Mouse (Mus musculus) retina, adult 2 months (tissue): ENCODE data around the gene Dtx1.

ENCODE experiments used
- DNase-seq: peaks from one replicate; pipeline ENCODE4 v3.0.0-alpha.2; 2012; ENCODE audit warnings: low read depth, low spot score

Dtx1 gene

DNA sequence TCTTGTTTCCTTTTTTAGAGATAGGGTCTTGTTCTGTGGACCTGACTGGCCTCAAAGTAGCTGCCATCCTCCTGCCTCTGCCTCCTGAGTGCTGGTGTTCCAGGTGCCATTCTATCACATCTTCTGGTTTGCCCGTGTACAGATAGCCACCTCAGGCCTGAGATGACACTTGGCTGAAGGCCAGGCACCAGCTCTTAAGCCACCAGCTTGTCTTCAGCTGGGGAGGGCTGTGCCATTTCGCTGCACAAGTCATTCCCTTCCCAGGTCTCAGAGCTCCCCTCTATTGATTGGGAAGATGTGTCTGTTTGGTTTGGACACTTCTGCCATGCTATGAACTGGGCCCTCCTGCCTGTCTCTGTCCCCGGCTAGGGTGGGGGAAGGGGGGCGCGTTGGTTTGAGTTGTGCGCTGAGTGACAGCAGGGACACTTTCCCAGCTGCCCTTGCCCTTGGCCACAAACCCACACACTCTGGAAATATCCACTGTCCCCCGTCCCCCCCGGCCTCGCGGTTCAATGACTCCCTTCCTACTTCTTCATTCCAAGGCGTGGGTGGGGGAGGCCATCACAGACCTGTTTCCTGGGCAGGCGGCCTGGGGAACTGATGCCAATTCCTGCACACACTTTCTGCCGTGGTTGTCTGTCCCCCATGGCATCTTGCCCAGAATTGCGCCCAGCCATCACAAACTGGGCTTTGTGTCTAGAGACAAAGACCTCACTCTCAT lies 68.2 kb downstream of the Dtx1 start:
- no peak for DNase-seq

DNA sequence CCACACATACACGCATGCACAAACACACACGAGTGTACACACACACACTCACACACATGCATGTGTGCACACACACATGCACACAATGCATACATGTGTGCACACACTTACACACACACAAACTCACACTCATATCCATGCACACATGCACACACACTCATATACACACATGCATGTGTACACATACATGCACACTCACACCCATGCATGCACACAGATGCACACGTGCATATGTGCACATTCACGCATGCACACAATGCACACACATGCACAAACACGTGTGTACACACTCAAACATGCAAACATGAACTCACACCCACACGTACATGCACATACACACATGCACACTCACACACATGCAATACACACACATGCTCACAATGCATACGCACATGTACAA lies 71.6 kb downstream of the Dtx1 start:
- no peak for DNase-seq

DNA sequence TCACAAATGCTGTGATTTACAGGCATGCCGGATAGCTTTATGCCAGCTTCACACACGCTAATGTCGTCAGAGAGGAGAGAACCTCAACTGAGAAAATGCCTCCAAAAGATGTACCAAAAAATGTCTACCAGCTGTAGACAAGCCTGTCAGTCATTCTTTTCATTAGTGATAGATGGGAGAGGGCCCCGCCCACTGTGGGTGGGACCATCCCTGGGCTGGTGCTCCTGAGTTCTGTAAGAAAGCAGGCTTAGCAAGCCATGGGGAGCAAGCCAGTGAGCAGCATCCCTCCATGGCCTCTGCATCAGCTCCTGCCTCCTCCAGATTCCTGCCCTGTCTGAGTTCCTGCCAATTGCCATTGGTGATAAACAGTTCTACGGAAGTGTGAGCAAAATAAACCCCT lies 76.1 kb downstream of the Dtx1 start:
- DNase-seq: no peak

DNA sequence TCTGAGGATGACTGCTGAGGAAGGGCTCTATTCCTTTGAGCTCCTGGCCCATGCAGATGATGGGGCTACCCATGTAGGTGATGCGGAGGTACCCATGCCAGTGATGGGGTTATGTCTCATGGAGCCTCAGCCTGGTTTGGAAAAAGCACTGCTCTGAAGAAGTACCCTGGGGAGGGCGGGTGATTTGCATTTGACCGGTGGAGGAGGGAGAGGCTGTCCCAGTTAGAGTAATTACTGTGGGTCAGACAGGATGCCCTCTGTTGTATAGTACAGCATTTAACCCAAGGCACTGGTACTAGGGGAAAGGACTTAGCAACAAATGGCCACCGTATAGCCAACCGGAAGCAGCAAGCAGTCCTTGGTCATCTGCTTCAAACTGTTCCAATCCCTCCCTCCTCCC lies 76.9 kb downstream of the Dtx1 start:
- no peak for DNase-seq

DNA sequence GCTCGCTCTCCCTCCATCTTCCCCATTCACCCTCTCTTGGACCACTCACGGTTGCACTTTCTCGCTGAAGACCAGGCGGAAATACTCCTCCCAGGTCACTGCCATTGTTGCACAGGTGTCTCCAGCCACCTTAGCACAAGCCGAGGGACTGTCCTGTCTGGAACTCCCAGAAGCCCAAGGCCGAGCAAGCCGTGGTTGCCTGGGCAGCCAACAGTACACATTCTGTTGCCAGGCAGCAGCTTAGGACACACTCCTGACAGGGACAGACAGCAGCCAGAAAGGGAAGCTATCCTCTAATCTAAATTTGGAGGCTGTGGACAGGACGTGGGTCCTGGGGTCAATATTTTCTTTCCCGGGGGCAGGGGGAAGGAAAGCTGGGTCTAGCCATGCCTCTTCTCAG lies 77.6 kb downstream of the Dtx1 start, which contains the start of gene Cfap73:
Gene Cfap73, minus strand, starts transcription at position 105 of the 400 bp plus-strand sequence.
- no peak for DNase-seq

DNA sequence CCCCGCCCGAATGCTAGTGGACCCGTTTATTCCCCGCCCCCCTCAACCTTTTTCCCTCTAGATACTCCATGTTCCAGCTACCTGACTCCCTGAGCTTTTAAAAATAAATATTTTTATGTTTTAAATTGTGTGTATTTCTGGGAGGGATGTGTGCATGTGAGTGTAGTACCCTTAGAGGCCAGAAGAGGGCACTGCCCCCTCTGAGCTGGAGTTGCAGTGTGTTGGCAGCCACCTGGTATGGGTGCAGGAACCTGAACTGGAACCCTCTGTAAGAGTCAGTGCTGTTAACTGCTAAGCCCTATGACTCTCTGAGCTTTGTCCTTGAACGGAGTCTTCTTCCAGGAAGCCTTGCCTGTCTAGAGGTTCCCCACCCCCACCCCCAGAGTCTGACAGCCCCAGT lies 79.8 kb downstream of the Dtx1 start:
- DNase-seq: no peak

DNA sequence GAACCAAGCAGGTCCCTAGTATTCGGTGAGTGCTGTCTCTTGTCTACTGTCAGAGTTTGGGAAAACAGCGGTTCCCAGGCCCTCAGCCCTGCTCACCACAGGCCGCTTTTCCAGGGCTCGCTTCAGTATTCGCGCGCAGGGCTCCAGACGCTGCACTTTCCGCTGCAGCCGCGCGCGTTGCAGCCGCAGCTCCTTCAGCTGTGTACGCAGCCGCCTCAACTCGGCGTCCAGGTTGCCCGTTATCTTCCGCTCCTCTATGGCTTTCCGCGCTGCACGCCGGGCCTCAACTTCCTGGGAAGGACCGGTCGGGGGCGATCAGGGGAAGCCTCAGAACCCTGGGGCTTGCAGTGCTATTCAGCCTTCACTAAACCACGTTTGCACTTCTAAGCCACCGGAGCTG lies 80.6 kb downstream of the Dtx1 start:
- no peak for DNase-seq
